Mouse (Mus musculus): ENCODE measurements at regions not wholly inside any gene's neighbourhood (a gene's known extent, or its start where the extent isn't known, plus 50 kb on each side); places are given as distances from the start of the nearest gene placed in this dataset.
"Not testable (repeated sequence)": the region's sequence is repeated elsewhere in the genome, so short reads cannot be mapped to it uniquely, and the experiment has no call there.

DNA sequence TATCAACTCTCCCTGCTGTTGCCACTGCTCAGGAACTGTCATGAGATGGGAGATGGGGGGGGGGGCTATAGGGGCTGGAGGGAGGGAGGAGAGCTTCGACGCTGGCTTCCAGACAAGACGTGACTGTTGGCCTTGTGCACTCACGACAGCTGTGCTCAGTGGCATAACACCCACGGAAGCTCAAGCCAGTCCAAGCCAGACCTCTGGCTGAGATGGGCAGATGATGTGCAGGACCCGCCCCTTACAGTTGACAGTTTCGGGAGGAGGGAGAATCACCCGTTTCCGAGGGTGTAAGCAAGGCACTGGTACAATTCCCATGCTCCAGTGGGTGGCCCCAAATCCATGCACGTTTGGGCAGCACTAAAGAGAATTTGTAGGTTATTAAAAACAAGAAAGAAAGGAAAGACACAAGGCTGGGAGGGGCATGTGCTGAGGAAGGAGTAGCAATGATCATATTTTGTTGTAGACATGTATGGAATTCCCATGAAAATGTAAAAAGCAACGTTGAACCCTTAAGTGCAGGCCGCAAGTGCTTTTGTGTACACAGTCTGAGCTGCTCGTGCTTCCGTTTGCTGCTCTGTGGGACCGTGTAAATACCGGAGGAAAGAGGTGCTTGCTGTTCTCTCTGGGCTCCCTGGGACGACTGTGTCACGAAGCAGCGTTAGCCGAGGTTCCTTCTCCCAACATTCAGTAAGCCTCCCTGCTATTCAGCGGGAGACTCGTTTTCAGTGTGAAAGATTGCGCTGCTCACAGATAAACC is 188.2 kb upstream of the Serp2 start:
- no peaks in the 10 kb centered on the region for H3K36me3 ChIP-seq
- peaks cover 2% of the 10 kb centered on the region; the same call in 1 of the 2 replicates for H3K4me1 ChIP-seq (replicated peaks)
- H3K27ac ChIP-seq, result no peak overlapping the region
- H3K4me2 ChIP-seq, result no peak overlapping the region
- H3K9me3 ChIP-seq (replicated peaks), result no peaks in the 10 kb centered on the region
- H3K4me3 ChIP-seq (replicated peaks), result no peak overlapping the region
- no peak for DNase-seq
- no peak overlapping the region for H3K9ac ChIP-seq
- no peaks in the 10 kb centered on the region for H3K27me3 ChIP-seq
- 66% methylated on average over 23 of the region's 23 CpGs for WGBS (ENCODE audit: insufficient replicate concordance)
- ATAC-seq (ENCODE audit: low read depth), result no peak

- Histone ChIP-seq H3K4me3 (replicated peaks) (no peak overlapping the region), H3K27ac (no peak overlapping the region), H3K9ac (no peak overlapping the region), H3K27me3 (no peaks in the 10 kb centered on the region), H3K9me3 (replicated peaks) (no peaks in the 10 kb centered on the region), H3K4me2 (no peak overlapping the region), H3K4me1 (replicated peaks) (peaks cover 5% of the 10 kb centered on the region; the same call in 1 of the 2 replicates), H3K36me3 (no peaks in the 10 kb centered on the region)
- no peak for ATAC-seq (ENCODE audit: low read depth)
- 63% methylated on average over 5 of the region's 5 CpGs for WGBS (ENCODE audit: insufficient replicate concordance)
- no peak for DNase-seq
Measured at GRCm38 (mm10) chr14:76742297-76742696, 185.6 kb upstream of the Serp2 start.

- H3K27me3 ChIP-seq, result no peaks in the 10 kb centered on the region
- H3K9me3 ChIP-seq (replicated peaks), result no peaks in the 10 kb centered on the region
- H3K4me3 ChIP-seq (replicated peaks), result no peak overlapping the region
- H3K9ac ChIP-seq, result no peak overlapping the region
- DNase-seq, result no peak
- H3K27ac ChIP-seq, result no peak overlapping the region
- H3K4me1 ChIP-seq (replicated peaks), result peaks cover 10% of the 10 kb centered on the region; the same call in 1 of the 2 replicates
- H3K4me2 ChIP-seq, result no peak overlapping the region
- WGBS (ENCODE audit: insufficient replicate concordance), result 70% methylated on average over 25 of the region's 25 CpGs
- ATAC-seq (ENCODE audit: low read depth), result 0 out of 2 replicates have a peak, but pooled peaks have one; percentile 29
- H3K36me3 ChIP-seq, result no peaks in the 10 kb centered on the region
Measured at GRCm38 (mm10) chr14:76739836-76740597, 183.3 kb upstream of the Serp2 start.

DNA sequence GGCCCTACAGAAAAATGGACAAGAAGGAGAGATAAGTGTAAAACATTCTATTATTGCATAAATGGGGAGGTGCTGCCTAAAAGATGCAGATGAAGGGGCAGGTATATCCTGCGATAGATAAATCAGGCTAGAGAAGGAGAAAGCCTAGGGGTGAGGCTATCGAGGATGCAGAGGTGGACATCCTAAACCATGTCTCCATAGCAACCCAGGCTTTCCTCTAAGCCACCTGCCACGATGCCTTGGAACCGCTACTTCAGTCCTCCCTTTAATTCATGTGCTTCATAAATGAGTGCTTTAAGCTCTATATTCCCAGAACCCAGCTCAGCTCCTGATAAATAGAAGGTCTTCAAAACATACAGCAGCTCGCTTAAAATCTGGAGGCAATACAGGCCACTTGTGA is 179.3 kb upstream of the Serp2 start:
- Histone ChIP-seq H3K4me2 (no peak overlapping the region), H3K36me3 (no peaks in the 10 kb centered on the region), H3K4me1 (replicated peaks) (peaks cover 13% of the 10 kb centered on the region; the same call in 1 of the 2 replicates), H3K9me3 (replicated peaks) (no peaks in the 10 kb centered on the region), H3K27me3 (no peaks in the 10 kb centered on the region), H3K27ac (no peak overlapping the region), H3K9ac (no peak overlapping the region), H3K4me3 (replicated peaks) (no peak overlapping the region)
- WGBS (ENCODE audit: insufficient replicate concordance), result 83% methylated on average over 5 of the region's 5 CpGs
- ATAC-seq (ENCODE audit: low read depth) (no peak), DNase-seq (no peak)

- no peak overlapping the region for H3K9ac ChIP-seq
- H3K4me2 ChIP-seq, result no peak overlapping the region
- H3K27ac ChIP-seq, result no peak overlapping the region
- no peaks in the 10 kb centered on the region for H3K27me3 ChIP-seq
- 47% methylated on average over 4 of the region's 4 CpGs for WGBS (ENCODE audit: insufficient replicate concordance)
- peaks cover 13% of the 10 kb centered on the region; the same call in 1 of the 2 replicates for H3K4me1 ChIP-seq (replicated peaks)
- no peaks in the 10 kb centered on the region for H3K9me3 ChIP-seq (replicated peaks)
- DNase-seq (no peak), ATAC-seq (ENCODE audit: low read depth) (no peak)
- no peaks in the 10 kb centered on the region for H3K36me3 ChIP-seq
- no peak overlapping the region for H3K4me3 ChIP-seq (replicated peaks)
Measured at GRCm38 (mm10) chr14:76735107-76735506, 178.4 kb upstream of the Serp2 start.

DNA sequence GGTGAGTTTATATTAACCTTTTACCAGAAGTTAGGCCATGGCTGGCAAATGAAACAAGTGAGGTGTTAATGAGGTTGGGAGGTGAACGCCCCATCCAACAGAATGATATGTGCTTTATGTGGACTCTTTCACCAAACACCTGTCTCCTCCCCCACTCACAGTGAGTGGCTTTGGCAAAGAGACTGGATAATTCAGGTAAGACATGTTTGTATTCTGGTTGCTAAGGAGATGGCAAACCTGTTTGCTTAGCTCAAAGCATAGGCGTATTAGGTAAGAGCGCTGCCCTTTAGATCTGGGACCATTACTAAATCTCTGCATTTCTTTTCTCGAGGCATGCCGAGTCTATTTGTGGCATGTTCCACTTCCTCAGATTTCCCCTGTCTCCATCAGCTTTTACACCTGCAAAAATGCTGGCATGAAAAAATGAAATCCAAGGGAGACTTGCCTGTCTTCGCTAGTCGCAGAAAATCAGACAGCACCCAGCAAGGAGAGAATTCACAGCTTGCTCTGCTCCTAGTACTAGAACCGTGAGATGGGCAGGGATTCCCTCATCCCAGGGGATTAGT is 176.7 kb upstream of the Serp2 start:
- WGBS (ENCODE audit: insufficient replicate concordance), result 60% methylated on average over 8 of the region's 8 CpGs
- H3K4me1 ChIP-seq (replicated peaks), result 0 out of 2 replicates have a peak, but pooled peaks cover 10% of the 10 kb centered on the region
- DNase-seq (no peak), ATAC-seq (ENCODE audit: low read depth) (peak; percentile 46; the same call in 1 of the 2 replicates)
- H3K4me3 ChIP-seq (replicated peaks), result no peak overlapping the region
- no peak overlapping the region for H3K27ac ChIP-seq
- no peaks in the 10 kb centered on the region for H3K36me3 ChIP-seq
- no peak overlapping the region for H3K9ac ChIP-seq
- H3K27me3 ChIP-seq, result no peaks in the 10 kb centered on the region
- H3K4me2 ChIP-seq, result no peak overlapping the region
- no peaks in the 10 kb centered on the region for H3K9me3 ChIP-seq (replicated peaks)

DNA sequence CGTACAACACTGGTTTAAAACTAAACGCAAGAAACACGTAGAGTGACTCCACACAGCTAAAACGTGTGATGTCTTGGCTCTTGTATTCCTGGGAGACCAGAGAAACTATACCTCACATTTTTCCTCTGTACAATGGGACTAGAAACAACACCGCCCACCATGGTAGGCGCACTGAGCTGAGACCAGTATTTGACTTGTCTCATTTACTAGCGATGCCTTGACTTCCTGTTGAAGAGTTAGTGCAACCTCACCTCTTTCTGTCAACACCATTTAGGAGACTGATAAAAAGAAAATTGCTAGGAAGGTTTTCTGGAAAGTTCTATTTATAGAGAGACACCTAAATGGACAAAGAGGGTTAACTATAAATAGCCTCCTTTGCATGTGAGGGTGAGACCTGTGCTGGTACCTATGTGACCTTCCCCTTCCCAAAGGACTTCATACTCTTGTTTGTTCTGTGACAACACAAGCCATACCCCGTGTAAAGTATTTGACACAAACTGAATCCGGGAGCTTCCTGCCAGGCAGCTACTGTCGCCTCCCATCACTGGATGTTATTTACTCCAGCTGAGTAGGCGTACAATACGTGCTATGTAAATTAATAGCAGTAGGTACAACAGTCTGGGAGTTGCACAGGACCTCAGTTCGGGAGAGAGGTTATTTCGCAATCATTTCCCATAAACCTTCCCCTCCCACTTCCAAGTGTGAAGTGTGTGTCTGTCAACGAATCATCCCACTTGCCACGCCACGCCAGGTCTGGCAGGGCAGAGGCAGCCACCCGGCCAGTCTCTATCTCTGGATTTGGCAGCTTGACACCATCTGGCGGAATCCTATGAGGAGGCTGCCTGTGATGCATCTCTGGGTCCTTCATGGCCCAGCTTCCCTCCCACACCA is 174.7 kb upstream of the Serp2 start:
- no peak overlapping the region for H3K27ac ChIP-seq
- H3K4me3 ChIP-seq (replicated peaks), result no peak overlapping the region
- no peak overlapping the region for H3K4me2 ChIP-seq
- H3K27me3 ChIP-seq, result no peaks in the 10 kb centered on the region
- DNase-seq, result no peak
- 0 out of 2 replicates have a peak, but pooled peaks cover 3% of the 10 kb centered on the region for H3K4me1 ChIP-seq (replicated peaks)
- no peaks in the 10 kb centered on the region for H3K36me3 ChIP-seq
- WGBS (ENCODE audit: insufficient replicate concordance), result 60% methylated on average over 19 of the region's 19 CpGs
- H3K9ac ChIP-seq, result no peak overlapping the region
- ATAC-seq (ENCODE audit: low read depth), result peak; percentile 38
- H3K9me3 ChIP-seq (replicated peaks), result no peaks in the 10 kb centered on the region

DNA sequence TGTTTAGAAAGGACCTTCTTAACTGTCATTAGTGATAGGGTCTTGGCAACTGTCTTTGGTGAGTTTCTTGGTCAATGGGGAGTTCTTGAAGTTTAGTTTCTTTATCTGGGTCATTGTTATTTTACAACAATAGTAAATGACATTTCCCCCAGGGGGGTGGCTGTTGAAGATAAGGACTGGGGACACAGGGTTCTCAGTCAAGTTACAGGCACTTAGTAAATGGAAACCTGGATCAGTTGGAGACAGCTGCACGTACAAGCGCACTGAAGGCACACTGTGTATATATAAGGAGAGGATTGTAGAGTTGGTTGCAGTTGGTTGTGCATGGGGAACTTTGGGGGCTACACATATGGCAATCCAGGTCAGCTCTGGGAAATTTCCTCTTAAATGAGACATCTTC is 169.2 kb upstream of the Serp2 start:
- WGBS (ENCODE audit: insufficient replicate concordance), result 37% methylated on average over 2 of the region's 2 CpGs
- H3K27me3 ChIP-seq, result no peaks in the 10 kb centered on the region
- H3K4me1 ChIP-seq (replicated peaks), result no peaks in the 10 kb centered on the region
- H3K9me3 ChIP-seq (replicated peaks), result no peaks in the 10 kb centered on the region
- no peak for DNase-seq
- no peaks in the 10 kb centered on the region for H3K36me3 ChIP-seq
- no peak overlapping the region for H3K4me2 ChIP-seq
- H3K4me3 ChIP-seq (replicated peaks), result no peak overlapping the region
- no peak overlapping the region for H3K9ac ChIP-seq
- H3K27ac ChIP-seq, result no peak overlapping the region
- no peak for ATAC-seq (ENCODE audit: low read depth)

DNA sequence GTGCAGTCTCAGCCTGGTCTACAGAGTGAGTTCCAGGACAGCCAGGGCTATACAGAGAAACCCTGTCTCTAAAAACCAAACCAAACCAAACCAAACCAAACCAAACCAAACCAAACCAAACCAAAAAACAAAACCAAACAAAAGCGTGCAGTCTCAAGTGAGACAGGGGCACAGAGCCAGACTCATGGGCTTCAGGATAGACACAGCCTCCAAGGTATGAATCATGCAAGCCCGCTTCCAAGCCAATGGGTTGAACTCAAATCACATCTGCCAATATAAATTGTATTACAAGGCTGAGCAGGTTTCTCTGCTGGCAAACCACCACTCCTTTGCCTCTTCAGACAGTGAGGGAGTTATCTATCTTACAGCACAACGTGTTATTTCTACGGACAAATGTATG is 168.5 kb upstream of the Serp2 start:
- not testable (repeated sequence) for H3K27me3 ChIP-seq; H3K27ac ChIP-seq; H3K4me2 ChIP-seq; H3K36me3 ChIP-seq; H3K9me3 ChIP-seq (replicated peaks); ATAC-seq (ENCODE audit: low read depth); DNase-seq; H3K4me3 ChIP-seq (replicated peaks); H3K4me1 ChIP-seq (replicated peaks); H3K9ac ChIP-seq
- WGBS (ENCODE audit: insufficient replicate concordance), result 71% methylated on average over 4 of the region's 4 CpGs

DNA sequence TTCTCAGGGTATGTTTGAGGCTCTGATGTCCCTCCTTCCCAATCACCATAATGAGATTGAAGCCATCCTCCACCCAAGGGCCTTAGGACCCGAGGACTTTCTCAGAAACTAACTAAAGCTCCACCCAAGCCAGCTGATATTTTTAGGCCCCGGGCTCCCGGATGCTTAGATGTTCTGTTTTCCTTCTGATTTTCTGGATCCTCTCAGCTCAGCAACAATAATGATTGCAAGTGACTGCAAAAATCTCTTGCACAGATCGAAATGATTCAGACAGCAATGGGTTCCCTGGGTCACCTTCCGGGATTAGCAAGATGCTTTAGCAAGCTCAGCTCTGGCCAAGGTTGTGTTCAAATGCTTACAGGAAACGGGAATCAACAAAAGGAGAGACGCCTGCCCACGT is 168.1 kb upstream of the Serp2 start:
- 60% methylated on average over 8 of the region's 8 CpGs for WGBS (ENCODE audit: insufficient replicate concordance)
- DNase-seq (no peak), ATAC-seq (ENCODE audit: low read depth) (no peak)
- no peak overlapping the region for H3K9ac ChIP-seq
- H3K4me3 ChIP-seq (replicated peaks), result no peak overlapping the region
- no peak overlapping the region for H3K4me2 ChIP-seq
- H3K4me1 ChIP-seq (replicated peaks), result no peaks in the 10 kb centered on the region
- no peaks in the 10 kb centered on the region for H3K27me3 ChIP-seq
- H3K36me3 ChIP-seq, result no peaks in the 10 kb centered on the region
- no peak overlapping the region for H3K27ac ChIP-seq
- no peaks in the 10 kb centered on the region for H3K9me3 ChIP-seq (replicated peaks)

DNA sequence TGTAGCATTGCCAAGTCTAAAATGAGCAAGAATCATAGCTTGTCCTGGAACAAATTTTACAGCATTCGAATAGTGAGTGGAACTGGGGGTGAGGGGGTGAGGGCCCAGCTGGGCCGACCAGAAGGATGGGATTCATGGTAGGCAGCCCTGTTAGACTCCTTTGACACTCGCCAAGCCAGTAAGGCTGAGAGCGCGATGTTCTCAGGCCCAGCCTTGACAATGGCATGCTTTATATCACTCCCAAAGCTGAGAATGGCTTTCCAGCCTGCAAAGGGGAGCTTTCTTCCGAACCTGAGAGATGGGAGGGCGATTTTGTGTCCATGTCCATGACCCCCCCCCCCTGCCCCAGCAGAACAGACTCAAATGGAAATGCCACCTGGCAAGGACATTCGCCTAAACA is 167.7 kb upstream of the Serp2 start:
- H3K4me1 ChIP-seq (replicated peaks), result no peaks in the 10 kb centered on the region
- H3K9ac ChIP-seq, result no peak overlapping the region
- DNase-seq, result no peak
- no peak for ATAC-seq (ENCODE audit: low read depth)
- no peak overlapping the region for H3K27ac ChIP-seq
- H3K27me3 ChIP-seq, result no peaks in the 10 kb centered on the region
- 73% methylated on average over 8 of the region's 8 CpGs for WGBS (ENCODE audit: insufficient replicate concordance)
- no peak overlapping the region for H3K4me3 ChIP-seq (replicated peaks)
- no peaks in the 10 kb centered on the region for H3K9me3 ChIP-seq (replicated peaks)
- no peaks in the 10 kb centered on the region for H3K36me3 ChIP-seq
- H3K4me2 ChIP-seq, result no peak overlapping the region

Data from liver, embryonic 13.5 days (tissue).